Mouse (Mus musculus) cerebellum, adult 8-10 months (tissue): ENCODE measurements around the gene Aqp5.

Source experiments
- DNase-seq: peaks from one replicate; pipeline ENCODE4 v3.0.0; 2022

Gene Aqp5

DNA sequence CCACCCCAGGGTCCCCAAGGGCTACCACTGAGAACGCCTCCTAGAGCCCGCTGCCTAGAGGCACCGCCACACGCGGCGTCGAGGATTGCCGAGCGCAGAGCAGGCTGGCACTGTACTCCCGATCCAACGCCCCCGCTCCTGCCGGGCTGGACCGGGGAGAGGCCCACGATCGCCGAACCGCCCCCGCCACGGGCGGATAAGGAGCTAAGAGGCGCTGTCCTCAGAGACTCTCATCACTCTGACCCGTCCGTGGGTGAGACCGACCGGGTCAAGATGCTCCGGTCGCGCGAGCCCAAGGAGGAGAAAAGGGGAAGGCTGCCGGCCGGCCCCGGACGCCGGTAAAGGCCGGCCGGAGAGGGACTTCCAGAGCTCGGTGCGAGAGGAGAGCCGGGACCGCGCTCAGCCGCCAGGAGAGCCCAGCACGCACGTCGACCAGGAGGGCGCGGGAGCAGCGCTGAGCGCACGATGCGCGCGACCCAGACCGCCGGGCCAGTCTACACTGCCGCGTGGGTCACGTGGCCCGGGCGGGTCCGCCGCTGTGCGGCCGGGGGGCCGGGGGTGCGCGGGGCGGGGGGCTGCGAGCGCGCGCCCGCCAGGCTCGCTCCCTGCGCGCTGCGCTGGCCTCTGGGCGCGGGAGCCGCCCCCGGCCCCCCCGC is at the start of gene Aqp5:
Gene Aqp5 (plus strand): TSS at position 354 of the 656 bp plus-strand sequence.
- DNase-seq, result peak; percentile 18

DNA sequence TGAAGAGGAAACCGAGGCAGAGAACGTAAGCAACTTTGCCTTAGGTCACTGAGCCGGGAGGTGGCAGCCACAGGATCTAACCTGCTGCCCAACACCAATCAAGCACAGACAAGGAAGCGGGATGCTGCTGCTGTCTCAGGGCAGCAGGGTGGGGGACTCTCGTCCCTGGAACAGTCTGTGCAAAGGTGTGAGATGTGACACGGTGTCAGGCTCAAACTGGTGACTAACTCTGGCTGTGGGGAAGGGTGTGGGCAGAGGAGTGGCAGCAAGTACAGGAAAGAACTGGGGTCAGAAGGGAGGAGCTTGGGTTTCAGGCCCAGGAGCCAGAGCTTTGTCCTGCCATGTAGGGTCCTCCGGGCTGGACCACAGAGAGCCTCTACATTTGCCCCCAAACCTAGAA is 46.5 kb upstream of the Aqp5 start:
- DNase-seq, result no peak

DNA sequence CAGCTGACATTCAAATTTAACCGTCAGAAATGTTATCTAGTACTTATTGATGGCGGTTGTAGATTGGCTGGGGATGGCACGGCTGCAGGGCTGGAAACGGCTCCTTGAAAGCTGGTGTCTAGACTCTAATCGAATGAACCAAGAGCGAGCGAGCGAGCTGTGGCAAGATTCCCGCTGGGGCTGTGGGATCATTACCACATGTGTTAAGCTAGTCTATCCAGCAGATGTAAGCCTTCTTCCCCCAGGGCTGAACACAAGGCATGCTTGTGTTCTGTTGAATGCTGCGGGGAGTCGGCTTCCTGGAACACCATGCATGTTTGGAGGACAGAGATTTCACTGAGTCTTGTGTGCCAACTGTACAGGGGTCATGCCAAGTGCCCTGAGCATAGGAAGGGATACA is 44.0 kb upstream of the Aqp5 start:
- DNase-seq, result no peak

DNA sequence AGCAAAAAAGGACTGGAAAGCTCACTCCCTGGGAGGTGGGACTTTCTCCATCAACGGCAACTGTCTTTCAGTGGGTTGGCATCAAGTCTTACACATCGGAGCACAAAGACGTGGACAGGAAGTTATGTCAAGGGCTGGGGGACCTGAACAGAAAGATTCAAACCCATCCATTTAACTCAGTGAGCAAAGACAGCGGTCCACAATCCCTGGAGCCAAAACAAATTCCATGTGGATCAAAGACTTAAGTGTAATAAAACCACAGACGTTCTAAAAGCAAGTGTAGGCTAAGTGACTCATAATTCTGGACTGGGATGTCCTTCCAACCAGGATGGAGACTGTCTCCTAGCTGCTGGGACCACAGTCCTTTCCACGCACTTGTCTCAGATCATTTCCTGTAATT is 42.9 kb upstream of the Aqp5 start:
- DNase-seq, result no peak

DNA sequence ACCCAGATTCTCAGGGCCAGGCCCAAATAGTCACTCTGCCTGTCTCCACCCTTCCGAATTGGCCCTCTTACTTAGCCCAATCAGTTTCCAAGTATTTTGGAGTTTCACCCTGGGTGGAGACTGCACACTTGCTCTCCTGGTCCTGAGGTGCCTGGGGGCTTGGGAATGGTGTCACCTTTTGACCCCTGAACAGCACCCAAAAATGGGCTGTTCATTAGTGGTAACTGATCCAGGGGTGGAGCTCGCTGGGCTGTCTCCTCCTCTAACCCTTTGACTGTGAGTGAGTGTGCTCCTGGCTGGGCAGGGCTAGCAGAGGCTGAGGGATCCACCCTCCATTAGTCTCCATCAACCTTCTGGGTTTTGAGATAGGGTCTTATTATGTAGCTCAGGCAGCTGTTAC is 40.7 kb upstream of the Aqp5 start:
- no peak for DNase-seq

DNA sequence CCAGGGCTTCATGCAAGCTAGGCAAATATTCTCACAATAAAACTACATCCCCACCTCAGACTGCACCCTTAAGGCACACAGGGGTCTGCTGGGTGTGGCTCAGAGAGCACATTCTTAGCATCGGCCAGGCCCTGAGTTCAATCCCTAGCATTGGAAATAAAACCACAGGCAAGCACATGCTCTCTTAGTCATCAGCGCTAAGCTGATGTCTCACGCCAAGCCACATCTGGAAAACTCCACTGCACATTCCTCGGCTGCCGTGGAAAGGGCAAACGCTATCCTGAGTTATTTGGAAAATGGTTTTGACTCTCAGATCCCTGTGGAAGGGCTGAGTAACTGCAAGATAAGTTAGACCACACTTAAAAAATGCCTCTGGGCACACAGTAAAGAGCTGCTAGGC is 36.8 kb upstream of the Aqp5 start:
- no peak for DNase-seq

DNA sequence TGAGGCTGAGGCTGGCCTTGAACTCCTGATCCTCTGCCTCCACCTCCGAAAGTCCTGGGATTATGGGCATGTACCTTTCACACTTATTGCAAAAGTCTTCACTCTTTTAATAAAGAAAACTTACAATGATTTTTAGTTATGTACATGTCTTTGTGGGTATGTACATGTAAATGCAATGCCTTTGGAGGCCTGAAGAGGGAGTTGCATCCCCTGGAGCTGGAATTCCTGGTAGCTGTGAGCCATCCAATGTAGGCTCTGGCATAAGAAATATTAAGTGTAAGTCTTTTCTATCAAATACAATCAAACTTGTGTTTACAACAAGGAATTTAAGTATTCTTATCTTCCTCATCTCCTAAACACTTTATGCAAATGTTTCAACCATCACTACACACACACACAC is 31.6 kb upstream of the Aqp5 start:
- DNase-seq, result no peak

DNA sequence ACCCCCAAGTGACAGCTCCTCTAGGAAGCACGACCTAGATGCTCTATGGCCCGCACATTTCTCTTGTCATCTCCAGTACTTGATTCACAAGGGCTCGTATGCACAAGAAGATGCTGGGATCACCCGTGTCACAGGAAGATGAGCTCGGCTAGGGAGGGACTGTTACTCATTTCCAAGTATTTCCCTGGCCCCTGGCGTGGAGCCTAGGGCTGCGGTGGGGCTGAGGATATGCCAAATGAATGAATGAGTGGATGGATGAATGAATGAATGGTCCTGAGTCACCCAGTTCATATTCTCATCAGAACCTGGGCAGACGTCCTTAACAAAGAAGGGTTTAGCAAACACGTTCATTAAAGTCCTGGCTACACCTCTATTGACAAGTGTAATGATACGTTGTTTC is 30.3 kb upstream of the Aqp5 start:
- DNase-seq, result no peak

DNA sequence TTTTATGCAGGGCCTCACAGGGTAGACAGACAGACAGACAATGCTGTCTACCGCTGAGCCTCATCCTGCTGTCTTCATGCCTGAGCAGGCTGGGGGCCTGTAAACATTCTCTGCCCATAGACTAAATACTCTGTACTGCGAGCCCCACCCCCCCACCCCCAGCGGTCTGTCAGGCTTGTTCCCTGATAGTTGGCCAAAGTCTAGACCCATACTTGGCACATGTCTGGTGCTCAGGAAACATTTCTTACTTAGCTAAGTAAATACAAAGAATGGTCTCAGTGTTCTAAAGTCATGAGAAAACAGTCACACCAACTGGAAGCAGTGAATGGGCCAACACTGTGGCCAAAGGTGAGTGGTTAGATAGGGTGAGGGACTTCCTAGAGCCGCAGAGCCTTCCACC is 23.2 kb upstream of the Aqp5 start:
- DNase-seq, result no peak

DNA sequence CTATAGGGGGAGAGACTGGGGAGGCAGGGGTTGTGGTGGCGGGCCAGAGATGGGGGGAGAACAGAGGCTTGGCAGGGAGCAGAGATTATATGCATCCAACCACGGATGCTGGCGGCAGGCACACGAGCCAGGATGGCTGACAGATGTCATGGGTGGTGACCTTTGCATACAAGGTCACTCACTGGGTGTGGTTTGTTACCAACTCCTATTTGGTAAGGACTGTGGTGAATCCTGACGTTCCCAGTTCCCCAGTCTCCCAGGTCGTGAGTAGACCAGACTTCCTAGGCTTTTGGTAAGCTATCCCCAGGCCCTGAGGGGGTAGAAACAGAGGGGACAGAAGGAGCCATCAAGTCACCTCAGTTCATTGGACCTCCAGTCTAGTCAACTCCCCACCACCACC is 21.9 kb upstream of the Aqp5 start:
- no peak for DNase-seq

DNA sequence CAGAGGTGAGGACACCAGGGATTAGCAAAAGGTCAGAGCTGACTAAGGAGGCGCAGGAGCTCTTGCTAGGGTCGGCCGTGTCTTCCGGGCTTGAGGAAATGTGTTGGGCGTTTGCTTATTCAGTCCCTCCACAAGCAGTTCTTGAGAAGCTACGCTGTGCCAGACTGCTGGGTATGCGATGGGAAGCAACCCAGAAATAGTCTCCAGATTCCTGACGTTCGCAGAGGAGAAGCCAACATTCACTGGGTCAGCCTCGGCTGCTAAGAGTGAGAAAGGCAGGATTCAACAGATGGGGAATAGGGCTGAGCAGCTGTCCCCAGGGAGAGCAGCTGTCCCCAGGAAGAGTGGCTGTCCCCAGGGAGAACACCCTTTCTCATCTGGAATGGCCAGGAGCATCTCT is 21.5 kb upstream of the Aqp5 start:
- DNase-seq, result no peak

DNA sequence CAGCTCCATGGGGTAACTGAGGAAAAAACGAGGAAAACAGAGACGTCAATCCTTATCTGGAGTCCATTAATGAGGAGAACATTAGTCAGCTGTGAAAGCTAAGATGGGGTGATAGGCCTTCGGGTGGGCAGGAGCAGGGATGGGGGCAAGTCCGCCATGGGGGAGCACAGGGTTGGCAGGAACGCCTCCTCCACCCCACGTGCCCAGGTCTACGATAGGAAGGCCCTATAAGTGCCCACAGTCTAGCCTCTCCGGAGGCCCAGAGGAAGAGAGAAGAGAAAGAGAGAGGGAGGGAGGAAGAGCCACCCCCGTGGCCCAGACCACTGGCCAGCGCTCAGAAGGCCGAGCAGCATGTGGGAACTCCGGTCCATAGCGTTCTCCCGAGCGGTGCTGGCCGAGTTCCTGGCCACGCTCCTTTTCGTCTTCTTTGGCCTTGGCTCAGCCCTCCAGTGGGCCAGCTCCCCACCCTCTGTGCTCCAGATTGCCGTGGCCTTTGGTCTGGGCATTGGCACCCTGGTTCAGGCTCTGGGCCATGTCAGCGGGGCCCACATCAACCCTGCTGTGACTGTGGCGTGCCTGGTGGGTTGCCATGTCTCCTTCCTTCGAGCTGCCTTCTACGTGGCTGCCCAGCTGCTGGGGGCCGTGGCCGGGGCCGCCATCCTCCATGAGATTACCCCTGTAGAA is 11.6 kb upstream of the Aqp5 start, which contains the start of gene Aqp2:
Gene Aqp2 (plus strand): TSS at position 254 of the 684 bp plus-strand sequence.
- DNase-seq, result peak; percentile 35

DNA sequence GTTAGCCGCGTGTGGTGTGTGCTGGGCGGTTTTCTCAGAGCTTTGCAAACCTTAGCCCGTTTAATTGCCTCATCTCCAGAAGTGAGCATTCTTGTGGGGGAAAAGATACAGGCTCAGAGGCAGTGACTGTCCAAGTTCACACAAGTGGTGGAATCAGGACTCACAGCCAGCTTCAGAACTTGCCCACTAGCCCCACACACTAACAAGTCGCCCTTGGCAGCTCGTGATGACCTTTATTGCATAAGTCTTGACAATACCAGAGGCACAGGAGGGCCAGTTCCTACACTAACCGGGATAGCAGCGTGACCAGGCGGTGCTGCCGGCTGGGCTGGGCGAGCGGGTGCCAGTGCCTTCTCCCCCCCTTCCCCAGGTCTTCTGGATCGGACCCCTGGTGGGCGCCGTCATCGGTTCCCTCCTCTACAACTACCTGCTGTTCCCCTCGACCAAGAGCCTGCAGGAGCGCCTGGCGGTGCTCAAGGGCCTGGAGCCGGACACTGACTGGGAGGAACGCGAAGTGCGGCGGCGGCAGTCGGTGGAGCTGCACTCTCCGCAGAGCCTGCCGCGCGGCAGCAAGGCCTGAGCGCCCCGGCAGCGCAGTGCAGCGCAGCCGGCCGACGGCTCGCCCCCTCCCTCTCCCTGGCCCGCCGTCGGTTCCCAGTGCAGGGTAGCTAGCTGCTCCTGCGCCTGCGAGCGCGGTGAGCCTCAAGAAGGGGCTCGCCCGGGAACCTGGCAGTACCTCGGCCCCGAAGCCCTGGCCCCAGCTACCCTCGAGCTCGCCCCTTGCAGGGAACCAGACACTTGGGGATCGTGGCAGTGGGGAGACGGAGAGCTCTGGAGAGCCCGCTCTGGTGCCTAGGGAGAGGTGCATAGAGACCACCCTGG is 6.9 kb upstream of the Aqp5 start:
- peak; percentile 45 for DNase-seq

DNA sequence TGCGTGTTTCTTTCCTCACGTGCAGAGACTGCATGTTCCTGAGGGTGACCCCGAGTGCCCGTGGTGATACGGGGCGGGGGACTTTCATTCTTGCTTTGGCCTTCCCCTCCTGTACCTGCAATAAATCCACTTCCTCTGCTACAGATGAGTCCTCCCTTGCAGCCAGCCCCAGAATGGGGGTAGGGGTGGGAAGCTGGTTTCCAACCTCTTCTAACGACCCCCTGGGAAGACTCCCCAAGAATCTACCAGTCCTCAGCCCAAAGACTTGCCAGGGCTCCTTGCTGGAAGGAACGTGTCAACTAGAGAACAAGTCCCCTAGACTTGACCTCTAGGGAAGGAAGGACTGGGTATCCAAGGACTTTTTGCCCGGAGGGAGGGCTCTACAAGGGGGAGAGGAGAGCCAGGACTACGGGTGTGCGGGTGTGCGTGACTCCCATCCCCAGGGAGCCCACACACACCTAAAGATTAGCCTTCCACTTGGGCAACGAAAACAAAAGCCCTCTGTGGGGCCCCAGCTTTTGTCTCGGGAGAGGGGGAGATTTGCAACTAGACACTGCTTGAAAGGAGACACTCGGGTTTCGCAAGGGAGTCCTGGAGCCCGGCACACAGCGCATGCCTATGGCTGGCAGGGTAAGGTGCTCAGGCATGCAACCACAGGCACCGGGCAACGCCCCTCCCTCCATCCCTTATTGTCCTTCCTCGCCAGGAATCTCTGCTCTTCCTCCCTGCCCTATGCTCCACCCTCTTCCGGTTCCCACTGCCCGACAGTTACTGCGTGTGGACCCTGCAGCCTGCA is 6.0 kb upstream of the Aqp5 start:
- DNase-seq, result no peak

DNA sequence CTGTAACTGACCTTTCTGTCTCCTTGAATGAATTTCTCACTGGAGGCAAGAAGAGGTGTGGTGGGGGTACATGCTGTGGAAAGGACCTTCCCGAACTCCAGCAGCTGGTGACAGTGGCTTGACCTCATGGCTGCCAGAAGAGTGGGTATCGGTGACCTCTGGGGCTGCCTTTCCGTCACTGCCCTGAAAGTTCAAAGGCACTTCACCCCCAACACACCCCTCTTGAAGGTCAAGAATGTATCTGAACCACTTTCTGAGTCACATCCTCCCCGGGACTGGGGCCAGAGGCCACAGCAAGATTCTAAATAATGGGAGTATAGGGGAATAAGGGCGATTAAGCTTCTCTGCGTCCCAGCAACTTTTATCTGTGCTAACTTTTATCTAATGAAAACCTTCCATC is 4.8 kb upstream of the Aqp5 start:
- no peak for DNase-seq

DNA sequence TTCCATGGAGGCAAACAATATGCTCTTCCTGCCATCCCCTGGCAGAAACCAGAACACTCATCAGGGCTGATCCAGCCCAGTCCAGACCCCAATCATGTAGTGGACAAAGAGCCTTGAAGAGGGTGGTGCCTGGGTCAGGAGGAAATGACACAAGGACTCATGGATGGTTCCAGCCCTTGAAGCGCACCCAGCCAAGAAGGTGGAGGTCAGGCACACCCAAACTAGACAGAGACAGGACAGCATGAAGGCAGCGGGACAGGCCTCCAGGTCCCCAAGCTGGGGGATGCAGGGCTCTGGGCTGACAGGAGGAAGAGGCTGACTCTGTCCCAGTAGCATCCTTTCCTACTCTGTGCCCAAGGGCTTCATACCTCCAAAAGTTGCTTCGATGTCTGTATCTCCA is 4.1 kb upstream of the Aqp5 start:
- no peak for DNase-seq

DNA sequence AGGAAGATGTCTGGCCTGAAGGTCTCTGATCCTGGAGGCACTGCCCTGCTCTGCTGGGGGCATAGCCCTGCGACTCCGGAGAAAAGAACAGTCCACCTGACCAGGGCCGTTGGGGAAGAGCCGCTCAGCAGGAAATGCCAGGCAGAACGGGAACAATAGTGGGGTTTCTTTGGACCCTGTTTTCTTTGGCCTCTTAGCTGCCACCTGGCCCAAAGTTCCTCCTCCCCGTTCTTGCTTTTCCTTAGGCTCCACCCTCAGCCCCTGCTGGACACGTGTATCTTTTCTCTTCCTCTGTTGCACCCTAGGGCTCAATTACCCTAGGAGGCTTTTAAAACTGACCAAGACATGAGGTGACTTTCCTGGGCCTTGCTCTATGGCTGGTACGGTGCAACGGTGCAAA is 1.3 kb upstream of the Aqp5 start:
- DNase-seq, result no peak

DNA sequence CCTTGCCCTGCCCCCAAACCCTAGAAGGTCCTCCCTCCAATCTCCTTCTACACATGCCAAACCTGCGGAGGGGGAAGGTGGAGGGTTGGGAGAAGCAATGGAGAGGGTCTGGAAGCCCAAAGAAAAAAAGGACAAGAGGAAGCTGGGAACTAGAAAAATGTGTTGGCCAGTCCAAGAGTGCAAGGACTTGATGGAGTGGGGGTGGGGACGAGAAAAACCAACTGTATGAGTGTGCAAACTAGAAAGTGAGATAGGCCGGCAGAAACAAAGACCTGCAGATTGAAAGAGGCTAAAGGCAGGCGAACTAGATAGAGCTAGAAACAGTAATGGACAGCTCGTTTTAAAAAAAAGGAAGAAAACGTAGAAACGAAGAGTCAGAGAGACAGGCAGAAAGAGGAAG is 878 bp upstream of the Aqp5 start:
- DNase-seq, result no peak

DNA sequence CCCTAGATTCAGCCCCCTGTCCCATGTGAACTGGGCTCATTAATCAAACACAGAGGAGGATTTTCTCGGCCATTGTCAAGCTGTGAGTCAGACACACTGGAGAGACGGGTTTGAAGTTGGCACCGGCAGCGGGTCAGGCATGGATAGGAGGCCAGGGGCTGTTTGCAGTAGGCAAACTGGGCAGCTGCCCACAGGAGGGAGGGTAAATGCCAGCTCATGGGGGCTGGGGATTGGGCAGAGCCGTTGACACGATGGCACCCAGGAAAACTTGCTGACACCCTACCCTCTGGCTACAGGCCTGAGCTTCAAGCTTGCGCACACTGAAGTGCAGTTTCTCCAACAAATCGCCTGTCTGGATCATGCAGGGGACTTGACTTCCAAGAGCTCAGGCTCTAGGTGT is 1.6 kb downstream of the Aqp5 start:
- DNase-seq, result peak; percentile 23

DNA sequence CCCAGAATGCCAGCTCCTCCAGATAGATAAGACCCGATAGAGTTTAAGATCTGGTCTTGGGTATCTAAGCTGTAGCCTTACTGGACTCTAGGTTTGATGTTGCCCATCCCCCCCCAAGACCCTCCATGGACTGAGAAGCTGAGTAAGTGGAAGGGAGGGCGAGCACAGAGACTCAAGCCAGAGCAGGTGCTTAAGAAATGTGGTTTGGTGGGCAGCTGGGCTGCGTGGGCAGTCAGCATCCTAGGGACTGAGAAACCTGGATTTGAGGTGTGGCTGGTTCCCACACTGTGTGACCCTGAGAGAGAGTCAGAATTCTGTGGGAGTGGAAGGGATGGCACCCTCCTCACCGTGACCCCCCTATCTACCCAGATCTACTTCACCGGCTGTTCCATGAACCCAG is 2.3 kb downstream of the Aqp5 start:
- no peak for DNase-seq

DNA sequence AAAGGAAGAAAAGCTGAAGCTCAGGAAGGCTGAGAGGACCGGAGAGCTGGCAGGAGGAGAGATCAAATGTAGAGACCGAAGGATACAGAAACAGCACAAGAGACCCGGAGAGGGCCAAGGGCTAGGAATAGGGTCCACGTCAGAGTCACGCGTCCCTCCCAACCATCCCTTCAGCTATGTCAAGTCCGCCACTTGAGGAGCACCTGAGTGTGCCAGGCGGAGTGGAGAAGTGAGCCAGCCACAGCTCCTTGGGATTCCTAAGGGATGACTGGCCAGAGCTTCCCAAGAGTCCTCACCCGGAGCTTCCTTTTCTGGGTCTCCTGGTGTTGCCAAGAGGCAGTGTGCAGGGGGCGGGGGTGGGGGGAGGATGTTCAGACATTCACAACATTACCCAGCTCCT is 4.4 kb downstream of the Aqp5 start:
- DNase-seq, result no peak

DNA sequence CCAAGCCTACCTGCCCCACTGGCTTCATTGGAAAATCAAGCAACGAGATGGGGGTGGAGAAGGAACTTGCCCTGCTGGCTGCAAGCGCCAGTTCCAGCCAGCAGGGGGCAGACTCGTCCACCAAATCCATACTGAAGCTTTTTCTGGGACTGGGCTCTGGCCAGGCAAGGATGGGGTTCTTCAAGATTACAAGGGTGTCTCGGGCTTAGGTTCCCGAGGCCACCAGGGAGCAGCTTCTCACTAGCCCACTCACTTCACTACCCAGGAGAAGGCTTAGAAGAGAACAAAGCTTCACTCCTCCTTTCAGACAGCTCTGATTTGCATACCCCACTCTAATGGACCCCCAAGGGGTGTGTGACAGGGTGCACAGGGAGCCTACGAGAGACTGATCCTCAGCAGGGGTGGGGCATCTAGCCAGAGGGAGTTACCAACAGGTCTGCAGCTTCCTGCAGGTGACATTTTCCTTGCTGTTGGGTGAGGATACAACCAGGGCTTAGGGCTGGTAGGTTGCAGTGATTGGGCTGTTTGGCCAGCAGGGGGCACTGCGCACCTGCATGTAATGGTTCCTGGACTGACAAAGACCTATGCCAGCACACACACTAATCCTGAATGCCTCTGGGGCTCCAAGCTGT is 5.6 kb downstream of the Aqp5 start:
- peak; percentile 97 for DNase-seq

DNA sequence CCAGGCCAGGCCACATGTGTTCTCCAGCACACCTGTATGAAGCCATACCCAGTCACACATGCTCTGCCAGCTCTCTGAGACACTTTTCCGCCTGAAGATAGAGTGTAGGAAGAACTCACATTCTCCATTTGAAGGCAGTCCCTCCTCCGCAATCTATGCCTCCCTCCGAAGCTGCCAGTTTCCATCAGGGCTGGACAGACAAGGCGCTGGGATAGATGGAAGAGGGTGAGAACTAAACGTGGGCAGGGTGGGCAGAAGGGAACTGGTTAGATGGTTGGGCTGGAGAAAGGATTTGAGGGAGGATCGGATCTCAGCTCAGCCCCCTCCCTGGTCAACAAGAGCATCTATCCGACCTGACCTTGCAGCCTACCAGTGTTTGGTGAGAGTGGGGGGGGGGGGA is 6.3 kb downstream of the Aqp5 start:
- DNase-seq, result no peak
